Mouse (Mus musculus) heart, postnatal 4 days (tissue): ENCODE measurements around the gene Cldn34c4. TPM values are rescaled to one million over a fixed set of nuclear protein-coding genes. Genes with fewer than 3 reads are reported as not detected.

Source experiments
- DNase-seq: peaks from one replicate; pipeline ENCODE4 v3.0.0; 2021
- total RNA-seq, 2 experiments: library from RNA; stranded (reverse); gene quantifications; 2 replicates each; pipeline ENCODE4 v1.2.3; 2021

The Cldn34c4 gene
- total RNA-seq: not detected

GRCm38 (mm10) chrX:127736454-127736853, at the start of gene Cldn34c4:
Gene Cldn34c4, minus strand, starts transcription at chrX:127736554.
- DNase-seq: no peak

DNA sequence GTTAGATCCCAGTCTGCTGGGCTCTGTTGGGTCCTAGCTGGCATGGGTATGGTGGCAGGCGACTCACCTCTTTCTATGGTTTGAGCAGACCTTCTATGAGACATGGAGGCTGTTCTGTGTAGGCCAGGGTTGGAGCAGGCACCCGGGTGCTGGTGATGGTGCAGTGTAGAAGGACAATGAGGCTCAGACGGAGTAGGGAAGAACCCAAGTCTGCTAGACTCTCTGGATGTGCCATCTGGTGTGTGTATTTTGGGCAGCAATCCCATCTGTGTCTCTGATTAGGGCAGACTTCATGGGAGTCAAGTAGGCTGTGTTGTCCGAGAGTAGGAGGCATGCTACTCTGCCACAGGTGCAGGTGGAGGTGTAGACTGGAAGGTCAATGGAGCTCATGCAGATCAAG, 10.7 kb upstream of the Cldn34c4 start:
- DNase-seq: no peak
